Comparison of ENCODE assay signal across 28 mouse cellular contexts in genomic region chr13:51992878-51993277, GRCm38 (mm10).
"Had no signal": no experiment of that assay in that cellular context is flagged by ENCODE, and none has a peak within 500 bp of the region (broad histone marks: within the 10 kb centered on the region; RNA-seq: fewer than 3 reads in every experiment).

No protein-coding gene starts in this region.

- H3K9me3 ChIP-seq: embryonic facial prominence, embryonic 10.5 days; embryonic facial prominence, embryonic 12.5 days; embryonic facial prominence, embryonic 13.5 days; embryonic facial prominence, embryonic 15.5 days; forebrain, embryonic 10.5 days; forebrain, embryonic 12.5 days; forebrain, embryonic 13.5 days; forebrain, embryonic 15.5 days had no signal

- H3K36me3 ChIP-seq: embryonic facial prominence, embryonic 10.5 days; embryonic facial prominence, embryonic 12.5 days; embryonic facial prominence, embryonic 13.5 days; embryonic facial prominence, embryonic 15.5 days; forebrain, embryonic 10.5 days; forebrain, embryonic 12.5 days; forebrain, embryonic 15.5 days had no signal

- H3K4me3 ChIP-seq: embryonic facial prominence, embryonic 10.5 days; embryonic facial prominence, embryonic 12.5 days; embryonic facial prominence, embryonic 13.5 days; embryonic facial prominence, embryonic 15.5 days; erythroblast, embryonic 14.5 days; forebrain, embryonic 10.5 days; forebrain, embryonic 12.5 days; forebrain, embryonic 13.5 days; forebrain, embryonic 15.5 days; gastrocnemius, adult 2 months had no signal

- H3K27ac ChIP-seq: embryonic facial prominence, embryonic 10.5 days; embryonic facial prominence, embryonic 12.5 days; embryonic facial prominence, embryonic 13.5 days; embryonic facial prominence, embryonic 15.5 days; forebrain, embryonic 10.5 days; forebrain, embryonic 12.5 days; forebrain, embryonic 13.5 days; forebrain, embryonic 15.5 days; gastrocnemius, adult 2 months had no signal

- H3K4me2 ChIP-seq: embryonic facial prominence, embryonic 12.5 days; embryonic facial prominence, embryonic 13.5 days; embryonic facial prominence, embryonic 15.5 days; forebrain, embryonic 12.5 days; forebrain, embryonic 13.5 days; forebrain, embryonic 15.5 days had no signal

- H3K4me1 ChIP-seq: embryonic facial prominence, embryonic 12.5 days; embryonic facial prominence, embryonic 13.5 days; embryonic facial prominence, embryonic 15.5 days; forebrain, embryonic 10.5 days; forebrain, embryonic 12.5 days; forebrain, embryonic 13.5 days; forebrain, embryonic 15.5 days had no signal

- ATAC-seq: forebrain, embryonic 13.5 days; forebrain, embryonic 14.5 days; forebrain, embryonic 15.5 days; forebrain, embryonic 16.5 days; forebrain, postnatal 0 days had no signal

- H3K27me3 ChIP-seq: embryonic facial prominence, embryonic 12.5 days; embryonic facial prominence, embryonic 13.5 days; embryonic facial prominence, embryonic 15.5 days; forebrain, embryonic 13.5 days; forebrain, embryonic 15.5 days had no signal

- H3K9ac ChIP-seq: embryonic facial prominence, embryonic 12.5 days; embryonic facial prominence, embryonic 13.5 days; embryonic facial prominence, embryonic 15.5 days; forebrain, embryonic 12.5 days; forebrain, embryonic 13.5 days; forebrain, embryonic 15.5 days; forebrain, postnatal 0 days had no signal

- DNase-seq: cerebellum, adult 18-20 months; cerebellum, adult 2 months; cerebellum, adult 8-10 months; cerebellum, adult 9-10 months; cerebellum, adult 9-11 months; cerebellum, postnatal 10 days; cerebellum, postnatal 14 days; cerebellum, postnatal 25 days; cerebellum, postnatal 36 days; embryo, embryonic 11 days; forebrain, postnatal 0 days; gastrocnemius, adult 2 months; gastrocnemius, postnatal 10 days; gastrocnemius, postnatal 14 days; gastrocnemius, postnatal 25 days; gastrocnemius, postnatal 36 days; heart, adult 11 months had no signal
